Mouse (Mus musculus) gastrocnemius, adult 8-10 months (tissue): ENCODE measurements around the gene Rgcc. TPM values are rescaled to one million over a fixed set of nuclear protein-coding genes. Genes with fewer than 3 reads are reported as not detected.
A peak's percentile ranks its signal among the peaks of the same experiment; 100 is the strongest.

Source experiments
- DNase-seq, 2 experiments: peaks; one replicate each; pipeline ENCODE4 v3.0.0; 2022; ENCODE audit warnings: low spot score in 2 of 2
- total RNA-seq, 4 experiments: library from RNA; stranded (reverse); gene quantifications; 2 replicates each; pipeline ENCODE4 v1.2.4; 2022

Rgcc gene
- total RNA-seq, 4 experiments from 2014 or later, result 40.3 to 72.6 (median 66.7) TPM

DNA sequence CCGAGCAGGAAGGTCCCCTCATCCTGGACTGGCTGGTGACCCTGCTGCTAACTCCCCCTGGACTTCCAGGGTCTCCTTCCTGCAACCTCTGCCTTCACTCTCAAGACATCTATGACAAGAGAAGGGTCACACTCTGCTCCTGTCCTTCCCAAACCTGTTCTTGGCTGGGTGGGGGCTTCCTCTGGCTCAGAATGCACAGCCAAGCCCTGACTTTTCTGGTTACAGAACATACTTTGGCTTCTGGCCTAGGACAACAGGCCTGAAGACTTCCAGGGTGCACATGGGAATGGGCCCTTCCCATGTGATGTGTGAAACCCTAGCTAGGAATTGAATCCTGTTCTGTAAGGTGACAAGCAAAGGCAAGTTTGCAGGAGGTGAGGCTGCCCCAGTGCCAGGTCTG lies 22.0 kb downstream of the Rgcc start:
- peak in 1 of 2 experiments; percentile 27 for DNase-seq

DNA sequence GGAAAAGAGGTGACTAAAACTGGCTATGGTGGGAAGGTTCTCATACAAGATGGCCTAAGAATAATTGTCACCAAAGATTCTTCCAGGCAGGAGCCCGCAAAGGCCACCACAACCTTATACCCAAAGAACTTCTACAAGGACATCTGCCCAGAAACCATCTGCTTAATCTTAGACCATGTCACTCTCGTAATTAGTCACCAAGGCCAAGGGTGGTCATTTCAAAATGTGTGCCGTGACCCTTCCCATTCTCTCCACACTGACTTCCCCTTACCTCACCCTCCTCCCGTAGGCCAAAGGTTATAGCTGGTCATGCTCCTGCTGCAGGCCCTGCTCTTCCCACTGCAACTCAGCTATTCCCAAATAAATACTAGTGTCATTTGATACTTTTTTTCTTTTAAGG lies 22.5 kb downstream of the Rgcc start:
- DNase-seq, result no peak

DNA sequence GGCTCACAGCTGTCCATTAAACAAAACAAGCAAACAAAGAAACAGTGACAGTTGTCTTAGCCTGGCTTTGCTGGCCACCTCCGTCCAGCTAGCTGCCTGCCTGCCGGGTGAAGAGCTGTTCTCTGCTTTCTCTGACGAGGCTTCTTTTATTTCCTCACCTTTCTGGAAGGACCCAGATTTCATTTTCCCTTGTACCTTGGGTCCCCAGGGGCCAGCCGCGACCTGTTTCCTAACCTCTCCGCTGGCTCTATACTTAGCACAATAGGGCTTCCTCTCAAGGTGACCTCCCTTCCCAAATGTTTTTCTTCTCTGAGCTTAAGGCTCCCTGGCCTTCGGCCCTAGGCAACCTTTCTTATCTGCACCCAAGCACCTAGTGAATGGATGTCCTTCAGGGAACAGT lies 23.5 kb downstream of the Rgcc start:
- DNase-seq, result no peak

DNA sequence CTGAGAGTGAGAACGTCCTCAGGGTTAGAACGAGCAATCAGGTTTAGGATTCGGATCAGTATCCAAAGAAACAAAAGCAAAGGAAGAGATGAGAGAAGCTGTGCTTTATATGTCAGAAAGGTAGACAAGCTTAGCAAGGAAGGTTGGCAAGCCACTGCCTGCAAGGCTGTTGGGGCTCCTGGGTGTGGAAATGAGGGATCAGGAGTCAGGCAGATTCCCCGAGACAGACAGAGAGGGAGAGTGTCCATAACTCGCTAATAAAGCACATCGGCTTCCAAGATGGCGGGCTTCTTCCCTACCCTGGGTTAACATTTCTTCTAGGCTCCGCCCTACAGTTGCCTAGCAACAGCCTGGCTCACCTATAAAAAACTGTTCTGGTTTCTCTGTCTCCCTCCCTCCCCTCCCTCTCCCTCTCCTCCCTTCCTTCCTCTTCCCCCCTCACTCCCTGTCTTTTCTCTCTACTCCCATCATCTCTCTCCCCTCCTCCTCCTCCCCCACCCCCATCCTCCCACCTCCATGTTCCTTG lies 25.5 kb downstream of the Rgcc start:
- no peak for DNase-seq

DNA sequence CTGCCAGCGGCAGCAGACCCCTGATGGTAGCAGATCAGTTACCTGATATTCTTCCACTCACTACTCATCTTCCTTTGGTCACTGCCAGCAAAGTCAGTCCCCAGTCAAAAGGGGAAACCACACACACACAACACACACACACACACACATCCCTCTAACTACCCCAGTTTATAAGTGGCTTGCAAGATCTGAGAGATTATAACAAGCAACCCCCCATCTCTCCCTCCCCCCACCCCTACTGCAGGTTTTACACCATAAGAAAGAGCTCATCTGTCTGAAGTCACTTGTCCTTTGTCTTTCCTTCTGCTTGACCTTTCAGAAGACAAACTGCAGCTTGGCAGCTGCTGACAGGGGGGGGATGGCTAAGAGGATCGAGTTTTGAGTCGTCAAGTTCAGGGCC lies 26.0 kb downstream of the Rgcc start:
- no peak for DNase-seq

DNA sequence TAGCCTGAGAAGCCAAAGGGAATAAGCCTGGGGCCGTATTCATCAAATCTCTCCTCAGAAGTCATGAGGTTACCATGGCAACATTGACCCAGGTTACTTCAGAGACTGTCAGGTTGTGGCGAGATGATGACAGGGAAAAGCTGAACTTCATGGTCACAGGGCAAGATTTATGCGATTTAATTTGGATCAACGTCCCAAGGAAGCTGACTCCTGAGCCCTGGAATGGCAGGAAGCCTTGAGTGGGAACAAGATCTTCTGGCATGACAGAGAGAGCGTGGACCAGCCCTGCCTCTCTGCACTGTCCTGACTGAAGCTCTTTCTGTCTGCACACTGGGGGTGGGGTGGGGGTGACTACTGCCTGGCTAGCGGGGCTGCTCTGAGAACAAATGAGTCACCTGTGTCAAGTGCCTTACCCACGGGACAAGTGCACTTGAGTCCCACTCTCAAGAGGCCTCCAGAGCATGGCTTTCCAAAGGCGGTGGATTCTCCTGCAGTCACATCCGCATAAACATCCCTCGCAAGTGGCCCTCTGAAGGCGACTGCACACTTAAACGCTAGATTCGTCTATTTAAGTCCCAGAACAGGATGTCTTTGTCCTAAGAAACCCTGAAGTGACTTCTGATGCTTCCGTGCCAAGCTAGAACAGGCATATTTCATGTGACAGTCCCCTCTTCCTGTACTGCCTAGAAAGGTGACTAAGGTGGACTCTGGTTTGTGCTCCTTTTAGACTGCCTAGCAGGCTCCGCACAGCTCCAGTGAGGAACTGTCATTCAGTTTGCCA lies 27.6 kb downstream of the Rgcc start:
- no peak for DNase-seq

DNA sequence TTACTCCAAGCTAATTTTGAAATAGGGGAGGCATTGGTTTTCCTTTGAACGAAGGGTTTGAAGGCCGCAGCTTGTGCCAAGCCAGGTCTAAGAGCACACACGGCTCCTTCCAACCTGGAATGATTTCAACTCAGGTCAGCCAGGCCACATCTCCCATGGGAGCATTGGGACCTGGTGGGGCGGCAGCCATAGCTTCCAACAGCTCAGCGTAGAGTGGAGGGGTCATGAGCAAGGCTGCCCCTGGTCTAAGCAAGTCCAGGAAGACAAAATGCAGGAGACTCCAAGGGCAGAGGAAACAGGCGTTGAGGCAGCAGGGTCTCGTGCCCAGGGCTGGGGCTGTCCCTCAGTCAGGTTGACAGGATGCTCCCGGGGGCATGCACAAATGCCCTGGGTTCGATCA lies 28.5 kb downstream of the Rgcc start:
- no peak for DNase-seq

DNA sequence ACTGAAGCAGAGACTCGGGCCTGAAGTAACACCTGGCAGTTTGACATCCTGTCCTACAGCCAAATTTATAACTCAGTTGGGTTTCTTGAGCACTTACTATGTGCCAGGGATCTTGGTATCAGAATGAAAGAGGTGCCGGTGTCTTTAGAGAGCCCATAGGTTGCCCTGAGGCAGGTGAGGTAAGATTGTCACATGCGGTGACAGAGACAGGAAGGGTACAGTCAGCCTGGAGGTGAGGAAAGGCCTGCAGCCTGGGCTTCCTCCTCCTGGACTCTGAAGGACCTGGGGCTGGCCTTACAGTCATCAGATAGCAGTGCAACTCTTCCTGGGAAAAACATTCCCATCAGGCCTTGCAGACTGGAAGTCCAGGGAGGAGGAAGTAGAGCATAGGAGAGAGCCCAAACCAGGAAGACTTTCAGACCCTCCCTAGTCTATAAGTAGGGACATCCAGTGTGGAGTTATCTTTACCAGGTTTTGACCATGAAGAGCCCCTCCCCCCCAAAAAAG lies 29.2 kb downstream of the Rgcc start:
- DNase-seq, result no peak

DNA sequence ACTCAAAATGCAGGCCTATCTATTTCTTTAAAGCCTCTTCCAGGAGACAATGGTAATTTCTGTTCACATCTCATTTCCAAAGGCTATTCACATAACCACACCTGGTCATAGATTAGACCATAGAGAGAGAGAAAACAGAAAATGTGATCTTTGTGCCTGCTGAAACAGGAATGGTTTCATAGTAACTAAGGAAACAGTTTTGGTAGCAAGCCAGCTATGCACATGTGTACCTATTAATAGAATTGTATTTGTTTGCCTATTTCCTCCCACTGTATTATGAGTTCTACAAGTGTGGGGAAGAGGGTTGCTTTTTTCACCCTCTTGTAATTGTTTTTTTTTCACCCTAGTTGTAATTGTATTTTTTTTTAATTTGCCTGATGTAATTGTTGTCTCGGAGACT lies 31.9 kb downstream of the Rgcc start:
- no peak for DNase-seq

DNA sequence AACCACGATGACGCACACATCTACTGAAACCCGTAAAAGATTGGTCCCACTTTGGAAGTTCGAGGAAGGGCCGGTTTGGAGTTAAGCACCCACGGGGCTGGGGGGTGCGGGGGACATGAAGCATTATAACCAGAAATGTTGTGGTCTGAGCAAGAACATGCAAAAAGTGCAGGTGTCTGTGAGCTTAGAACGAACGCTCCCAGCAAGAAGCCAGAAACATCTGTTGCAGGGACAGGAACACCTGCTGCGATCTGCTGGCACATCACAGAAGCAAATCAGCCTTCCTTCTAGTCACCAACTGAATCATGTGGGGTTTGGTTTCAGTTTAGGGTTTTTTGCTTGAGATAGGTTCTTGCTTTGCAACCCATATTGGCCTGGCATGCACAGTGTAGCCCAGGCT lies 33.6 kb downstream of the Rgcc start:
- DNase-seq, result no peak

DNA sequence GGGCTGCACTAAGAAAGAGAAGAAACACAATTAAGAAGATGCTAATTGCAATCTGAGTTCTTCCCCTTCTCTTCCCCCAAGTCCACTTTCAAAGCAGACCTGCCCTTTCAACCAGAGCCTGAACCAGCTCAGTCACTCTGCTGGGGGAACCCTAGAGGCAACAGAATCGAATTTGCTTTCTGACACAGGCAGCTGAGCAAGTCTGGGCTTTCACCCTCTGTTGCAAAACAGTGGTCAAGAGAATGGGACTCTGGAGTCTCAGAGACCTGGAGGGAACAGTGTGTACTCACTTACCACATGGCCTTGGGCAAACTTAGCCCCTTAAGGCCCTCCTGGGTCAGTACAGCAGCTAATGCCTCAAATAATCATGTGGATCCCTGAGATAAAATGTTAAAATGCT lies 34.1 kb downstream of the Rgcc start:
- DNase-seq, result no peak

DNA sequence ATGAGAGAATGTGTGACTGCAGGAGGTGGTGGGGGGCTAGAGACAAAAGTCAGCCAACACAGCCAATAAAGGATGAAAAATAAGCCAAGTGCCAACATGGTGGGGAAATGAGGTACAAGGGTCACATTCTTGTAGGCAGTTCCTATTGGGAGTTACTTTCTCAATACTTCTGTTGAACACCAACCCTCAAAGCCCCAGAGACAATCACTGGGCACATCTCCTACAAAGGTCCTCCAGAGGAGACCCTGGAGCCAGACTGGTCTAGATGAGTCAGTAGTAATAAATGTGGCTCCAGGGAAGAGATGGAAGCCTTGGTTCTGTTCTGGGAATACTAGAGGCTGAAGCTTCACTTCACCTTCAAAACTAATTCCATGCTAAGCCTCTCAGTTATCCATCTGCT lies 35.0 kb downstream of the Rgcc start:
- no peak for DNase-seq

DNA sequence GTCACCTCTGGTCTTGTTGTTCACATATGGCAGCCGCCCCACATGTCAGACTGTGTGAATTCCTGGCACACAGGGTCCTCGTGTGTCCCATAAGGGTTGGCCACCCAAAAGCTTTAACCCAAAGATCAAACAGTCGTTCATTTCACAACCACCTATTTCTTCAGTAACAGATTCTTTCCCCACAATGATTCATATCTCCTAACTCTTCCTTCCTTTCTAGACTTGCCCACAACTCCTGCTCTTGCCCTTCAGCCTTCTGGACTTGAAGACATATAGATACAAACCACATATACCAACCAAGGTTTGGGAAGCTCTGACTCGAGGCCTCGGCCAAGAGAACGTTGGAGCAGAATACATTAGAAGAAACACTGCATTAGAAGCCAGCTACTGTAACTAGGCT lies 35.7 kb downstream of the Rgcc start:
- no peak for DNase-seq

DNA sequence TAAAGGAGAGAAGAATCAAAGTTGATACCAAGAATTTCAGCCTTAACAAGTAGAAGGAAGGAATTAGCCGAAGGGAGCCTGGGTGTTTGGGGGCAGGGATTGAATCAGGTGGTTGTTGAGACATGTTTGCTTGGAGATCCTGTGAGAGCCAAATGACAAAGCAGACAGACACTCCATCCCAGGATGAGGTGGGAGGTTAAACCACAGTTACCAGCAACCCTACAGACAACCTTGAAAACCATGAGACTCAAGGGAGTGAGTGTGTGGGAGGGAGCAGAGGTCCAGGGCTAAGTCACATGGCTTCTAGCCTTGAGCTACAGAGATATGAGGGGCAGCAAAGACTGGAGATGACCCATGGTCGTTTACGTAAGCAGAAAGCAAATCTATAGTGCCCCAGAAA lies 38.1 kb downstream of the Rgcc start:
- no peak for DNase-seq

DNA sequence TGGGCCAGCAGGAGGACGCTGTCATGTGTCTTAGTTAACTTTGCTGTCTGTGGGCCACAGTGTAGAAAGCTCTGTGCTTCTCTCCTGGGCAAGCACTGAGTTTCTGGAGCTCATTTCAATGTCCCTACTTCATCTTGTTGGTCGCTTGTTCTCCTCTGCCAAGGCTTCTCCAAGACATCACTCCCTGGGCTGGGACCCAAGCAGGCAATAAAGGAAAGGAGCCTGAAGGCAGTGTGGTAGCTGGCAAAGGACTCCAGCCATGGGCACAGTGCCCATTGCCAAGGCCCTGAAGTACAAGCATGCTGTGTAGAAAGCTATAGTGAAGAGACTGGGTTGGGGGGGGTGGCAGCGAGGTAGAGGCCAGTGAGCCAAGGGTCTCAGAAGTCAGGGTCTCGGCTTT lies 38.8 kb downstream of the Rgcc start:
- DNase-seq, result no peak

DNA sequence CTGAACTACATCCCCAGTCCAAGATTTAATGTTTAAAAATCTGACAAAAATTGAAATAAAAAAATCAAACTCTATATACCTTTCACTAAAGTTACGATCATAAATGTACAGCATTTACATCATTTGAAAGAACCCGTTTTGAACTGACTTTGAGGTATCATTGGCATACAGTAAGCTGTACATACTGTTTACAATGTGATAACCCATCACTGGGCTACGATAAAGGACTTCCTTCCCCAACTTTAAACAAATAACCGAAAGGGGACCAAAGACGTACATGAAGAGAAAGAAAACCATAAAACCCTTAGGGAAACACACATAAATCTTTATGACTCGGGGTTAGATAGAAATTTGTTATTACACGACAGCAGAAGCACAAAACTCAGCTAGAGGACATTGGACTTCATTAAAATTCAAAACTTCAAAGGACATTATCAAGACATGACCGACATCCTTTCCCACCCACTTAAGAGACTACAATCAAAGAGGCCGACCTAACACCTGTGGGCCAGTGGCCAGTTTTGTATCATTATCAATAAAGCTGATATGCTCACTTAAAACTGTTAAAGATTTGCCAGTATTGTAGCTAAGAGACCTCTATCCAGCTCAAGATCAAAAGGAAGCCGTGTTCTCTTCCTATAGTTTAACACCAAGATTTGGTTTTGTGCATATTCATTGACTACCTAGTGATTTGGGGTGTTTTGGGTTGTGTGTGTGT lies 42.2 kb downstream of the Rgcc start:
- no peak for DNase-seq

DNA sequence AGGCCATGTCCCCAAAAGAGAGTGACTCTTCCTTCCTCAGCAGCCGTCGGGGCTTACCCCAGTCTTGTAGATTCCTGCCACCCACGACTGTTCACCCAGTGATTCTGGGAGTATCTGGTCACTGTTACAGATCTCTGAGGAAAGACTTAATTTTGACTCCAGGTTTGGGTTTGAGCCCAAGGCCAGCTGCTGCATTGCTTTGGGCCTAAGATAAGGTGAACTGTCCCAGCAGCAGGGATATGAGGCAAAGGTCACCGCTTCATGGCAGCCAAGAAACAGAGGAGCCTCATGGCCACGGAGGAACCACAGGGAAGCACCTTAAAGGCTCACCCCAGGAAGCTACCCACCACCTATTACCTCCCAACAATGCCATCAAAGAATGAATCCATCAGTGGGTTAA lies 44.8 kb downstream of the Rgcc start:
- DNase-seq, result no peak

DNA sequence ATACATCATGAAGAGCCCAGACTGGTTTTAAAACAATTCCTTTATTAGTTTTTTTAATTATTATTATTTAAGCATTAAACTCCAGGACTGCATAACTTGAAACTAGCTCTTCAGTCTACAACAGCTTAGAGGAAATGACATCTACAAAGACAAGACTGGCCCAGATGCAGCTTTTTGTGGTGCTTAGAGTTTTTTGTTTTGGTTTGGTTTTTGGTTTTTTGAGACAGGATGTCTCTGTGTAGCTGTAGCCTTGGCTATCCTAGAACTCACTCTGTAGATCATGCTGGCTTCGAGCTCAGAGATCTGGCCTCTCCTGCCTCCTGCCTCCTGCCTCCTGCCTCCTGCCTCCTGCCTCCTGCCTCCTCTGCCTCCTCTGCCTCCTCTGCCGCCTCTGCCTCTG lies 45.7 kb downstream of the Rgcc start:
- DNase-seq, result no peak

DNA sequence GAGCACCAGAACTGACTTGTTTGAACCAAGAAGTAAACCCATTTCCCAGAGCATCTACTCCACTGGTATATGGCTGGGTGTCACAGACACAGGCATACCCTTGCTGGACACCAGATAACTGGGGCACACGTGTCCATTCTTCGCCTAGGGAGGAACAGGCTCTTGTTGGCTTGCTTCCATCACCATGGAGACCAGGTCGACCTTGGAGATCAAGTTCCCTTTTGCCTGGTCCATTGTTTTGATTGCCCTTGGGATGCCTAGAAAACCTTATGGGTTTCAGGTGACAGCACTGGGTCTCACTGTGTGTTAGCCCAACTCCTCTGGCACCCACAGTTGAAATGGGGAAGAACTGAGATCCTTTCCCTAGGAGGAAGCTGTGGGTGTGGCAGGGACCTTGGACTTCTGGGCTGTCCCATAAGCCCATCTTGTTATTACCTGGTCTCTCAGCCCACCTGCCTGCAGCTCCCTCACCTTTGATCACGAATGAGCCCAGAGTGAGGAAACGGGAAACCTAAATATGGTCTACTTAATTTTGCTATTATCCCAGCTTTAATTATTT lies 49.6 kb downstream of the Rgcc start:
- no peak for DNase-seq

DNA sequence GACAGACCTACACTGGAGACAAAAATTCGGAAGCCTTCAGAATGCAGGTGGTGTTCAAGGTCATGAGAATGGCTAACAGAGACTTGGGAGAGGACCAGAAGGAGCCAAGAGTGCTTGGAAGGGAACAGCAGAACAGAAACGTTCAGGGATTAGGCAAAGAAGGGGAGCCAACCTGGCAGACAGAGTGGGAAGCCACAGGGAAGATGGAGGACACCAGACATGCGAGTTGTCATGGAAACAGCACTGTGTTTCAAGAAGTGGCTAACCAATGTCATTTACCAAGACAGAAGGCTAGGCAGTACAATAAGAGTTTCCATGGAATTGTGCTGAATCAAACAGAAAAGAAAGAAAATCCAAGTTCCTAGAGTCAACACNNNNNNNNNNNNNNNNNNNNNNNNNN lies 56.9 kb downstream of the Rgcc start:
- no peak for DNase-seq

DNA sequence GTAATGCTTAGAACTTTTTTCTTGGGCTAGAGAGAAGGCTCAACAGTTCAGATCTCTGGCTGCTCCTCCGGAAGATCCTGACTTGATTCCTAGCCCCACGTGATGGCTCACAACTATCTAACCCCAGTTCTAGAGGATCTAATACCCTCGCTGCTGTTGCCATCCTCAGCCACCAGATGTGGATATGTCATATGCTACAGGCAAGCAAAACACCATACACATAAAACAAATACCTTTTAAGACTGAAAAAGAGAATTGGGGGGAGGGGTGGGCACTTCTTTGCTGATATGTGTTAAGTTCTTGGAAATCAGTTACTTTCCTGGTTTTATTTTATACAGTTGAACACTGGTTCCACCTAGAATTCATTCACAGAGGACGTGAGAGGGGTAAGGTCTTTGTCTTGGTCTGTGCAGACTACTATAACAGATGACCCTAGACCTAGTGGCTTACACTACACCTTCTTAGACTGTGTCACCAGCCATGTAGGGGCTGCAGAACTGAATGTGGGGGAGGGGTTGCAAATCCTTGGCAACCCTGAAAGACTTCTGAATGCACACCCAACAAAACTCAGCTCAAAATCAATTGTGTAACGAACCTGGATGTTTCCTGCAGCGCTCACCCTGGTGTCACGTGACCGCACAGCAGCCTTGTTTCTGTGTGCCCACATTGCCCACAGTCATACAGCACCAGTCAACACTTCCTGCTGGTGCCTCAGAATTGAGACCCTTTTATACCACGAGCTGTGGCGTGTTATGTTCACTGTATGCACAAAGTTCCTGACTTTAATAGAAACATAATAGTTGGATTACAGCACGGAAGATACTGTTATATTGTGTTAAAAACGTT lies 58.2 kb downstream of the Rgcc start:
- DNase-seq, result no peak

DNA sequence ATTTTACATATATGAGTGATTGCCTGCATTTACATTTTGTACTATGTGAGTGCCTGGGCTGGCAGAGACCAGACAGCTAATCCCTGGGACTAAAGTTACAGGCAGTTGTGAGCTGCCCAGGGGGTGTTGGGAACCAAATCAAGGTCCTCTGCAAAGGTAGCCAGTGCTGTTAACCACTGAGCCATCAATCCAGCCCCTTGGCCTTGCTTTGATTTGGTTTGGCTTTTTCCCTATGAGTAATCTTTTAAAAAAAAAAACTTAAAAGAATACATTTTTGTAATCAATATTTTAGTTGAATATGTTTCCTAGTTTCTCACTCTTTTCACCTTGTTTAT lies 59.1 kb downstream of the Rgcc start:
- no peak for DNase-seq
